Mouse (Mus musculus) neural tube, embryonic 15.5 days (tissue): ENCODE results near the gene Trappc5. TPM values are rescaled to one million over a fixed set of nuclear protein-coding genes. Genes with fewer than 3 reads are reported as not detected.

Experiments used
- ATAC-seq: fragments of 200-750 bp; cut with Nextera tagmentation; 2 replicates; pipeline ENCODE4 v1.8.0; 2017; ENCODE audit warnings: mild to moderate bottlenecking, moderate TSS enrichment, moderate library complexity; ENCODE audit not compliant: low FRiP score
- H3K27ac ChIP-seq: fragments of 300-500 bp; sonication (generic); replicated peaks from 2 replicates; pipeline ENCODE4 v1.5.1; 2015; ENCODE audit warnings: mild to moderate bottlenecking, inconsistent platforms
- H3K27me3 ChIP-seq: fragments of 300-500 bp; sonication (generic); replicated peaks from 2 replicates; pipeline ENCODE4 v1.6.1; 2015; ENCODE audit warnings: inconsistent platforms
- H3K36me3 ChIP-seq: fragments of 300-500 bp; sonication (generic); 2 replicates; pipeline ENCODE4 v1.6.1; 2015; ENCODE audit warnings: inconsistent platforms
- H3K4me1 ChIP-seq: fragments of 300-500 bp; sonication (generic); 2 replicates; pipeline ENCODE4 v1.6.1; 2015; ENCODE audit warnings: inconsistent platforms
- H3K4me2 ChIP-seq: fragments of 300-500 bp; sonication (generic); 2 replicates; pipeline ENCODE4 v1.6.1; 2015; ENCODE audit warnings: inconsistent platforms, mild to moderate bottlenecking, moderate library complexity
- H3K4me3 ChIP-seq: fragments of 300-500 bp; sonication (generic); replicated peaks from 2 replicates; pipeline ENCODE4 v1.5.1; 2015; ENCODE audit warnings: mild to moderate bottlenecking, inconsistent platforms
- H3K9ac ChIP-seq: fragments of 300-500 bp; sonication (generic); replicated peaks from 2 replicates; pipeline ENCODE4 v1.6.1; 2015; ENCODE audit warnings: mild to moderate bottlenecking, inconsistent platforms
- H3K9me3 ChIP-seq: fragments of 300-500 bp; sonication (generic); replicated peaks from 2 replicates; pipeline ENCODE4 v1.6.1; 2016; ENCODE audit warnings: inconsistent platforms
- WGBS: fragments of 180-500 bp; shearing (Covaris S2); methylation state at CpG from one replicate; pipeline ENCODE4 v1.1.7; 2015; ENCODE audit warnings: mixed read lengths; 5-methylcytosine and 5-hydroxymethylcytosine counted together
- polyA plus RNA-seq: library from polyadenylated mRNA; unstranded; fragments of >200 nt; fragmentation: Nextera tagmentation; extraction: Ambion mirVana; gene quantifications from 2 replicates; pipeline ENCODE4 v1.2.1, GENCODE M21; 2015

Trappc5 gene
- 53.5 and 58.3 TPM in 2 replicates for polyA plus RNA-seq

GRCm38 (mm10) chr8:3676131-3676992 is at the start of gene Trappc5:
Gene Trappc5 (plus strand): TSS chr8:3676299.
- peaks cover 41% of the 10 kb centered on the region for H3K4me1 ChIP-seq
- peak within 1 kb of the TSS; percentile 86 for H3K4me2 ChIP-seq
- H3K27me3 ChIP-seq: no peaks in the 10 kb centered on the region
- no peaks in the 10 kb centered on the region for H3K9me3 ChIP-seq
- peak within 1 kb of the TSS; percentile 98 for H3K9ac ChIP-seq
- H3K4me3 ChIP-seq: peak within 1 kb of the TSS; percentile 91
- H3K27ac ChIP-seq: peak within 1 kb of the TSS; percentile 89
- peak; percentile 83 for ATAC-seq
- peaks cover 29% of the 10 kb centered on the region for H3K36me3 ChIP-seq
- under 1% methylated on average over 61 of the region's 61 CpGs for WGBS

DNA sequence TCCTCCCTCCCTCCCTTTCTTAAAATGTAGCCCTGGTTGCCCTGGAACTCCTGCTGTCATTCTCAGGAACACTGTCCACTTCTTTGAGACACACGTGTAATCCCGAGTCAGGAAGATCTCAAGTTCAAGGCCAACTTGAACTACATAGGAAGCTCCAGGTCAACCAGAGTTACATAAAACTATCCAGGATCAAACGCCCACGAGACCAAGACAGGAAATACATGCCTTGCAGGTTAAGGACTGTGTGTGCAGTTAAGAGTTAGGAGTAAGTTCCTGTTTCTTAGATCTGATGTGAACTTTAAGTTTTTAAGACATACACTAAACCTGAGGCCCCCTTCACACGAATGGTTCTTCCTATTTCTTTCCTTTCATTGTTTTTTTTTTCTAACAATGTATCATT is 49.1 kb upstream of the Trappc5 start:
- Histone ChIP-seq H3K4me2 (no peak overlapping the region), H3K9me3 (no peaks in the 10 kb centered on the region), H3K27ac (no peak overlapping the region), H3K36me3 (no peaks in the 10 kb centered on the region), H3K9ac (no peak overlapping the region), H3K27me3 (peaks cover 10% of the 10 kb centered on the region), H3K4me3 (no peak overlapping the region), H3K4me1 (peaks cover 20% of the 10 kb centered on the region)
- ATAC-seq: no peak
- WGBS: 65% methylated on average over 5 of the region's 5 CpGs

- Histone ChIP-seq H3K27ac (no peak overlapping the region), H3K4me3 (no peak overlapping the region), H3K9ac (no peak overlapping the region), H3K27me3 (peaks cover 10% of the 10 kb centered on the region), H3K4me2 (no peak overlapping the region), H3K36me3 (no peaks in the 10 kb centered on the region), H3K9me3 (no peaks in the 10 kb centered on the region), H3K4me1 (peaks cover 13% of the 10 kb centered on the region)
- WGBS: 26% methylated on average over 5 of the region's 5 CpGs
- ATAC-seq: peak; percentile 15; the same call in 1 of the 2 replicates
These were observed 48.1 kb upstream of the Trappc5 start for GRCm38 (mm10) chr8:3628014-3628413.

- Histone ChIP-seq H3K9ac (peak within 1 kb of the TSS; percentile 42), H3K27me3 (peaks cover 10% of the 10 kb centered on the region), H3K9me3 (no peaks in the 10 kb centered on the region), H3K36me3 (no peaks in the 10 kb centered on the region), H3K4me3 (peak within 1 kb of the TSS; percentile 48), H3K27ac (no peak within 1 kb of the TSS), H3K4me2 (peak within 1 kb of the TSS; percentile 81), H3K4me1 (peaks cover 13% of the 10 kb centered on the region)
- 6% methylated on average over 47 of the region's 47 CpGs for WGBS
- peak; percentile 82 for ATAC-seq
These were observed 45.2 kb upstream of the Trappc5 start, which contains the start of gene Stxbp2 for GRCm38 (mm10) chr8:3630647-3631477. Gene Stxbp2 (plus strand): TSS chr8:3630955.

DNA sequence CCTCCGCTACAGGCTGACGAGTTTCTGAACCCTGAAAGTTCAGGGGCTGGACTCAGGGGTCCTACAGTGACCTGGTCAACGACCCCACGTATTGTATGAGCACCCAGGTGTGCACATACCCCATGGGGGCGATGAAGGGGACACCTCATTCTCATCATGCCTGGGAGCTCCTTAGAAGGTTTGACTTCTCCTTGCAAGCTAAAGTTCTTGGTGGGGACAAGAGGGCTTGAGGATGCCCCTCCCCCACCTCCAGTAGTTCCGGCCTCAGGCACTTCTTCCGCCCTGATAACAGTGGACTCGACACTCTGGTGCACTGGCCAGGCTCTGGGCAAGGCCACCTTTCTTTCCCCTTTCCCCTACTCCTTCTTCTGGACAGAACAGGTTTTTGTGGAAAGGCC is 44.6 kb upstream of the Trappc5 start:
- Histone ChIP-seq H3K4me2 (peak overlapping the region; percentile 81), H3K9ac (peak overlapping the region; percentile 42; the same call in 1 of the 2 replicates), H3K9me3 (no peaks in the 10 kb centered on the region), H3K4me3 (peak overlapping the region; percentile 48), H3K4me1 (peaks cover 13% of the 10 kb centered on the region), H3K27ac (no peak overlapping the region), H3K36me3 (no peaks in the 10 kb centered on the region), H3K27me3 (peaks cover 10% of the 10 kb centered on the region)
- WGBS: 20% methylated on average over 8 of the region's 8 CpGs
- ATAC-seq: no peak

- Histone ChIP-seq H3K9me3 (no peaks in the 10 kb centered on the region), H3K4me3 (no peak overlapping the region), H3K36me3 (no peaks in the 10 kb centered on the region), H3K27me3 (no peaks in the 10 kb centered on the region), H3K4me1 (no peaks in the 10 kb centered on the region), H3K4me2 (no peak overlapping the region), H3K9ac (no peak overlapping the region), H3K27ac (no peak overlapping the region)
- WGBS: 26% methylated on average over 5 of the region's 5 CpGs
- no peak for ATAC-seq
These were observed 30.3 kb upstream of the Trappc5 start for GRCm38 (mm10) chr8:3645804-3646203.

- H3K4me3 ChIP-seq: no peak overlapping the region
- H3K9ac ChIP-seq: no peak overlapping the region
- H3K4me1 ChIP-seq: no peaks in the 10 kb centered on the region
- ATAC-seq: no peak
- no peaks in the 10 kb centered on the region for H3K36me3 ChIP-seq
- 88% methylated on average over 6 of the region's 6 CpGs for WGBS
- no peaks in the 10 kb centered on the region for H3K9me3 ChIP-seq
- H3K27me3 ChIP-seq: no peaks in the 10 kb centered on the region
- no peak overlapping the region for H3K27ac ChIP-seq
- H3K4me2 ChIP-seq: no peak overlapping the region
These were observed 29.1 kb upstream of the Trappc5 start for GRCm38 (mm10) chr8:3646824-3647531.

GRCm38 (mm10) chr8:3647561-3647960 is 28.5 kb upstream of the Trappc5 start:
- no peak for ATAC-seq
- H3K27ac ChIP-seq: no peak overlapping the region
- no peaks in the 10 kb centered on the region for H3K9me3 ChIP-seq
- no peaks in the 10 kb centered on the region for H3K4me1 ChIP-seq
- H3K9ac ChIP-seq: no peak overlapping the region
- no peaks in the 10 kb centered on the region for H3K27me3 ChIP-seq
- WGBS: 84% methylated on average over 4 of the region's 4 CpGs
- H3K4me3 ChIP-seq: no peak overlapping the region
- H3K36me3 ChIP-seq: no peaks in the 10 kb centered on the region
- no peak overlapping the region for H3K4me2 ChIP-seq

GRCm38 (mm10) chr8:3648268-3648667 is 27.8 kb upstream of the Trappc5 start:
- H3K9me3 ChIP-seq: no peaks in the 10 kb centered on the region
- H3K4me2 ChIP-seq: no peak overlapping the region
- no peak overlapping the region for H3K9ac ChIP-seq
- H3K4me1 ChIP-seq: no peaks in the 10 kb centered on the region
- 81% methylated on average over 2 of the region's 2 CpGs for WGBS
- no peak overlapping the region for H3K4me3 ChIP-seq
- ATAC-seq: no peak
- H3K27me3 ChIP-seq: no peaks in the 10 kb centered on the region
- H3K27ac ChIP-seq: no peak overlapping the region
- H3K36me3 ChIP-seq: no peaks in the 10 kb centered on the region

DNA sequence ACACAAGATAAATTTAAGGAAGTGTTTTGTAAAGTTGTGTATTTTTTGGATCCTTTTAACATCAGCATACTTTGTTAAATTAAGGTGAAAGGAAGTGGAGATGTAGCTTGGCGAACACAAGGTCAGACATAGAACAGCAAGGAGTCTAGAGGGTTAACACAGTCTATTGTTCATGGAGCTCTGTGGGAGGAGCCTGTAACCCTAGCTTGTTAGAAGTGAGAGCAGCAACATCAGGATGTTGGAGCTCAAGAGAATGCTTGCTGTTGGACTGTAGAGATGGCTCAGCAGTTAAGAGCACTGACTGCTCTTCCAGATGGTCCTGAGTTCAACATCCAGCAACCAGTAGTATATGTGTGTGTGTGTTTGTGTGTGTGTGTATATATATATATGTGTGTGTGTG is 27.1 kb upstream of the Trappc5 start:
- WGBS: 42% methylated on average over 1 of the region's 1 CpGs
- Histone ChIP-seq H3K36me3 (no peaks in the 10 kb centered on the region), H3K9ac (no peak overlapping the region), H3K9me3 (no peaks in the 10 kb centered on the region), H3K27ac (no peak overlapping the region), H3K4me2 (no peak overlapping the region), H3K27me3 (no peaks in the 10 kb centered on the region), H3K4me1 (no peaks in the 10 kb centered on the region), H3K4me3 (no peak overlapping the region)
- no peak for ATAC-seq

- H3K9ac ChIP-seq: no peak overlapping the region
- peaks cover 9% of the 10 kb centered on the region; the same call in 1 of the 2 replicates for H3K4me1 ChIP-seq
- no peaks in the 10 kb centered on the region for H3K9me3 ChIP-seq
- H3K27ac ChIP-seq: no peak overlapping the region
- no peak overlapping the region for H3K4me2 ChIP-seq
- no peak for ATAC-seq
- no peak overlapping the region for H3K4me3 ChIP-seq
- H3K27me3 ChIP-seq: no peaks in the 10 kb centered on the region
- no peaks in the 10 kb centered on the region for H3K36me3 ChIP-seq
- WGBS: 69% methylated on average over 3 of the region's 3 CpGs
These were observed 23.3 kb upstream of the Trappc5 start for GRCm38 (mm10) chr8:3652845-3653244.
